Mouse (Mus musculus): ENCODE results near the gene Lnp1. TPM values are rescaled to one million over a fixed set of nuclear protein-coding genes. Genes with fewer than 3 reads are reported as not detected.

The Lnp1 gene
- polyA plus RNA-seq, 1 experiment from 2014 or later = 0.32 TPM

DNA sequence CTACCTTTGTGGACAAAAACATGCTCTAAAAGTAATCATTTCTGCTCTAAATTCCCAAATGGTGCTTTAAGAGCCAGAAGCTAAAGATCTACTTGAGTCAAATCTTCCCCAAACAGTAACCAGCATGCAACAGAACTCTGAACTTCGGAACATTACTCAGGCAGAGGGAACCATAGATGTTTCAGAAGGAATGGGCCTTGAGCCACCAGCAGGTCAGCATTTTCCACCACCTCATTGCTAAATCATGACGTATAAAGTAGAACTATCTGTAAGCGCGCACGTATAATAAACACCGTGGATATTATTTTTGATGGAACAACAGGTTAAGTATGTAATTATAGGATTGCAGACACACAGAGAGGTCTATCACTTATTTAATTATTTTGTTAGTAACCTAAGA lies 43.0 kb downstream of the Lnp1 start:
- Histone ChIP-seq H3K4me2 (no peak overlapping the region), H3K9ac (replicated peaks) (no peak overlapping the region), H3K4me1 (0 out of 2 replicates have a peak, but pooled peaks cover 5% of the 10 kb centered on the region), H3K36me3 (no peaks in the 10 kb centered on the region), H3K27ac (replicated peaks) (no peak overlapping the region), H3K27me3 (replicated peaks) (no peaks in the 10 kb centered on the region), H3K9me3 (replicated peaks) (no peaks in the 10 kb centered on the region), H3K4me3 (replicated peaks) (no peak overlapping the region)
- WGBS = 95% methylated on average over 6 of the region's 6 CpGs
- ATAC-seq (ENCODE audit: low FRiP score) = no peak

DNA sequence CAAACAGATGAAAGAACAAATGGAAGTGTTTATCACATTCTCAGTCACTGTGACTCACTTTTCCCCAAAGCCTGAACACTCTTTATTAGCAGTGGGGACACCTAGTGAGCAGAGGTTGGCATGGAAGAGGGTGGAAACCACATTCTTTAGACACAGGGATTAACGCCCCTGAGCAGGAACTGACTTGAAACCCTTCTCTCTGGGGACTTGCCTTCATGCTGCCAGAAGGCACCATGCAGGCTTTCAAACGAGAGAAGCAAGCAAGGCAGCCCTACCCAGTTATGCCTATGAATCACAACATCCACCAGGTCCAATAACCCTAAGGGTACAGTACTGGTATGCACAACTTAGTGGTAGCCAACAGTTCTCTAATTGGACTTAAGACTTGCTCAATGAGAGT lies 54.5 kb downstream of the Lnp1 start:
- no peak for ATAC-seq (ENCODE audit: low FRiP score)
- WGBS = 60% methylated on average over 2 of the region's 2 CpGs
- Histone ChIP-seq H3K27me3 (replicated peaks) (no peaks in the 10 kb centered on the region), H3K4me3 (replicated peaks) (no peak overlapping the region), H3K4me2 (no peak overlapping the region), H3K9me3 (replicated peaks) (no peaks in the 10 kb centered on the region), H3K27ac (replicated peaks) (no peak overlapping the region), H3K4me1 (no peaks in the 10 kb centered on the region), H3K9ac (replicated peaks) (no peak overlapping the region), H3K36me3 (no peaks in the 10 kb centered on the region)

DNA sequence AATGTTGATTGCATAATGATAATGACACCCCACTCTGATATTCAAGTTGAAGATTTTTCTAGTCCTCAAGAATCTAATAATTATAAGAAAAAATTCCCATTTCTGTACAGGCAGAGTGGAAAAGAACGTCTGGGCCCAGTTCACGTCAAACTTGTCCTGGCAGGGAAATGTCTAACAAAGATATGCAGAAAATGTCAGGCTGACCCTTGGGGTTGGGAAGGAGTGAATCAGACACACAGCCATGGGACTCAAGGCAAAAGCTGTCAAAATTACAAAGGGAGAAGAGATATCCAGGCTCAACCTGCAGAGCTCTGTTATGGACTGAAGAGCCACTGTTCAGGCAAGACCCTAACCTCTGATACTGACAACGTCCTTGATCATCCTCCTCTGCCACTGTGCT lies 57.4 kb downstream of the Lnp1 start:
- Histone ChIP-seq H3K27me3 (replicated peaks) (no peaks in the 10 kb centered on the region), H3K9me3 (replicated peaks) (no peaks in the 10 kb centered on the region), H3K4me2 (no peak overlapping the region), H3K4me1 (no peaks in the 10 kb centered on the region), H3K27ac (replicated peaks) (no peak overlapping the region), H3K36me3 (no peaks in the 10 kb centered on the region), H3K9ac (replicated peaks) (no peak overlapping the region), H3K4me3 (replicated peaks) (no peak overlapping the region)
- ATAC-seq (ENCODE audit: low FRiP score) = no peak
- WGBS = 82% methylated on average over 3 of the region's 3 CpGs

DNA sequence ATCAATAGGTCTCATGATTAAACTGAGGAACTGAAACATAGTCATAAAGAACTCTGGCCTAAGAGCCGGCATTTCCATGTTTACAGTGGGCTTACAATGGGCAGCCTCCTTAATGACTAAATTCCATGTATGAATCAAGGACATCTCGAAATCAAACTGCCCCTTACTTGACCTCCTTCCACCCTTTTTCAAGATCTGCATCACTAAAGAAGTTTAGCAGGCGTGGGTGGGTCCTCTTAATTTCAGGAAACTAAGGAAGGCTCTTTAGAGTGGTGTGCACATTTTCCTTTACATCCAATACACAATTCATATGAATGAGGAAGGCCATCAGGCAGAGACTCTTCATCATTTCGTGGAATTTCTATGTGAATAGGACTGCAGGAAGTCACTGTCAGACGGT lies 59.5 kb downstream of the Lnp1 start:
- no peak for ATAC-seq (ENCODE audit: low FRiP score)
- Histone ChIP-seq H3K9ac (replicated peaks) (no peak overlapping the region), H3K9me3 (replicated peaks) (no peaks in the 10 kb centered on the region), H3K4me1 (no peaks in the 10 kb centered on the region), H3K4me2 (no peak overlapping the region), H3K27me3 (replicated peaks) (no peaks in the 10 kb centered on the region), H3K27ac (replicated peaks) (no peak overlapping the region), H3K36me3 (no peaks in the 10 kb centered on the region), H3K4me3 (replicated peaks) (no peak overlapping the region)
- 86% methylated on average over 5 of the region's 5 CpGs for WGBS

DNA sequence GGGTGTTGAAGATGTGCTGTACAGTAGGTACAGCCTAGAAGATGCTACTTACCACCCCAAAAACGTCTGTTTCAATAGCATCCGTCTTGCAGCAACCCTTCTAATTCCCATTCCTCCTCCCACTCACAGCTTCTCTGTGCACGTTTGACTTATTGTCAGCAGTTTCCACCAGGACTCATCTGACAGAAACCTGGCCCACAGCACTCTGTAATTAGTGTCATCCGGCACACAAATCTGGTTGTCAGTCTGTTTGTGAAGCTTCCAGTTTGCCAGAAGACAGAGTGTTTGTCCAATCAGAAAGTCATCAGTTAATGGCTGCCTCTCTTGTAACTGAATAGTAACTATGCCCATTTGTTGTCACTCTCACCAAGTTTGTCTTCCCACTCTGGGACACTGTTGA lies 60.3 kb downstream of the Lnp1 start:
- WGBS = 78% methylated on average over 4 of the region's 4 CpGs
- no peaks in the 10 kb centered on the region for H3K36me3 ChIP-seq
- H3K9me3 ChIP-seq (replicated peaks) = no peaks in the 10 kb centered on the region
- no peaks in the 10 kb centered on the region for H3K4me1 ChIP-seq
- no peaks in the 10 kb centered on the region for H3K27me3 ChIP-seq (replicated peaks)
- no peak overlapping the region for H3K27ac ChIP-seq (replicated peaks)
- no peak overlapping the region for H3K9ac ChIP-seq (replicated peaks)
- no peak overlapping the region for H3K4me3 ChIP-seq (replicated peaks)
- H3K4me2 ChIP-seq = no peak overlapping the region
- ATAC-seq (ENCODE audit: low FRiP score) = no peak

Other genes with a start within 250 kb of the Lnp1 start
- gene Tfg, start 210.6 kb downstream of the Lnp1 start, polyA plus RNA-seq (2015; fragmentation: Nextera tagmentation; extraction: Ambion mirVana) = 157 and 159 TPM in 2 replicates
- not detected in 2 replicates for gene Adgrg7, start 132.2 kb downstream of the Lnp1 start, polyA plus RNA-seq (2015; fragmentation: Nextera tagmentation; extraction: Ambion mirVana)
- gene Tmem45a, start 41.9 kb downstream of the Lnp1 start, polyA plus RNA-seq (2015; fragmentation: Nextera tagmentation; extraction: Ambion mirVana) = 7.9 and 13.0 TPM in 2 replicates
- not detected in 2 replicates for gene Tmem45a2, start 143.3 kb upstream of the Lnp1 start, polyA plus RNA-seq (2015; fragmentation: Nextera tagmentation; extraction: Ambion mirVana)
- 63.2 and 66.8 TPM in 2 replicates for gene Tomm70a, start 193.6 kb upstream of the Lnp1 start, polyA plus RNA-seq (2015; fragmentation: Nextera tagmentation; extraction: Ambion mirVana)
- gene Nit2, start 239.3 kb upstream of the Lnp1 start, polyA plus RNA-seq (2015; fragmentation: Nextera tagmentation; extraction: Ambion mirVana) = 56.6 and 61.6 TPM in 2 replicates

All from neural tube, embryonic 15.5 days (tissue).